Mouse (Mus musculus): Measurements from ENCODE around the gene Chst15.

Chst15 gene

DNA sequence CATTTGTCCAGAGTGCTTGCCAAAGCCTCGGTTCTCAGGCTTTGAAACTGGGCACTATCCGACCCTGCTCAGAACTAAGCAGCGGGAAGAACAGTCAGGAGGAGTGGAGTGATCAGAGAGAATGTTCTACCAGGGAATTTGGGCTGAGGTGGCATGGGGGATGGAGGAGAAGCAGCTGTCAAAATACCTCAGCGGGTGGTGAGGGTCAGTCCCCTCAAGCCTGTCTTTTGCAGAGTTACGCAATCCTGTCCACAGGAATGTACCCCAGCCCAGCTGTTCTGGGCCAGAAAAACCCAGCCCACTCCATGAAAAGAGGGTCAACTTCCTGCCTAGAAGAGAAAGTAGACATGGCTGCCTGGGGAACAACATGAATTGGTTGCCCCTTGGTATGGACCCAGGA, 56.4 kb downstream of the Chst15 start:
- DNase-seq: no peak

DNA sequence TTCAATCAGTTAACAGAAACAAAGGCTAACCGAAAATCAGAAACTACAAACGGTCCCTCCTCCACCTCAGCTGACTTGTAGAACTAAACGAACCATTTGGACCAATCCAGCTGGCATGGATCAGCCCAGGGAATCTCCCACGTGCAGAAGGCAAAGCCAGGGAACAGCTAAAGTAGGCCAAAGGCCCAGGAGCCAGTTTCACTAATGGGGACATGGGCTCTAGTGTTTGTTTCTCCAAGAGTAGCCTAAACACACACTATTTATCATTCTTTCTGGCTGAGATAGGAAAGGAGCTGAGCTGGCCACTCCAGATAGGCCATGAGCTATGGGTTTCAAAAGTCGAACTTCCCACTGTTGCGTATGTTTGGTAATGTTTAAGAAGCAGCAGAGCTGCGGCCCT, 58.2 kb downstream of the Chst15 start:
- peak; percentile 48 for DNase-seq

DNA sequence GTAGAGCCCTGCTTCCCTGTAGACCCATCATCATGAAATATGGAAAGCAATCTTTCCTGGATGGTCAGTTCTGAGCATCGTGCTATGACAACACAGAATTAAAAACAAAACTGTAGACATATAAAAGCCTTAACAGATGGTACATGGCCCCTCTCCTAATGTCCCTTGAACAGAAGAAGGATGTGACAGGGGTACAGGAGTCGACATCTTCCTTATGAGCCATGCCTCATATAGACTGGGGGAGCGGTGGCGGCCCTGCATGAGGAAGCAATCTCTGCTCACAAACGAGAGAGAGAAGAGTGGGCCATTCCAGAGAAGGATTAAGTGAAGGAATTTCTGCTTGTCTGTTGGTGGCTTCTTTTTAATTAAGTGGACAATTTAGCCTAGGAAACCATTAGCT, 58.8 kb downstream of the Chst15 start:
- no peak for DNase-seq

DNA sequence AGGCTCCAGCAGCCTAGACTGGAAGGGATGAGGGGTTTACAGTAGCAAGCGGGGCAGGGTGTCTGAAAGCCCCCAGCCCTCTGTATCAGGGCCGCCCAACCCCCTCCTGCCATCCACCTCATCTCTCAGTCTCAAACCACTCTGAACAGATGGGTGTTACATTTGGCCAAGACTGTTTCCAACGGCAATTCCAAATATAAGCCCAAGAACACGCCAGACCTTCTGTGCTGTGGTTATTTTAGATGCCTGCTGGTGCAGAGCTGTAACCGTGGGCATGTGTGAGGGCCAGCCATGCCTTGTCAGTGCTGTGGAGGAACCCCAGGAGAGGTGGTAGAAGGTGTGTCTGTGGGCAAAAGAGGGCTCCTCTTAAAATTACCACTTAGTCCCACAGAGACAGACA, 63.5 kb downstream of the Chst15 start:
- DNase-seq: no peak

DNA sequence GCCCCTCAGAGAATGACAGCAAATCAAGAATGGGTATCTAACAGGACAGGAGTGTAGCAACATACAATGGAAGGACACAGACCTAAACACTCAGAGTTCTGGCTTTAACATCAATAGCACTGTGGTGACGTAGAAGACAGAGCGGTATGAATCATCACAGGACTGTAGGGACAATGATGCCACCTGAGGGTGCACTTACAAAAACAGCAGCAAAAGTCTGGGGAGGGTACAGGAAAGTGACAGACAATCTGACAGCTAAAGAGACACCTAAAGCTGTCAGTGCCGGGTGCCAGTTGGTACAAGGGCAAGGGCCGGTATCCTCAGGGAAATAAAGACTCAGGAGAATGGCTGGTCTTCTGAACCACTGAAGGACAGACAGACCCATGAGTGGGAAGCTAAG, 64.0 kb downstream of the Chst15 start:
- DNase-seq: no peak

DNA sequence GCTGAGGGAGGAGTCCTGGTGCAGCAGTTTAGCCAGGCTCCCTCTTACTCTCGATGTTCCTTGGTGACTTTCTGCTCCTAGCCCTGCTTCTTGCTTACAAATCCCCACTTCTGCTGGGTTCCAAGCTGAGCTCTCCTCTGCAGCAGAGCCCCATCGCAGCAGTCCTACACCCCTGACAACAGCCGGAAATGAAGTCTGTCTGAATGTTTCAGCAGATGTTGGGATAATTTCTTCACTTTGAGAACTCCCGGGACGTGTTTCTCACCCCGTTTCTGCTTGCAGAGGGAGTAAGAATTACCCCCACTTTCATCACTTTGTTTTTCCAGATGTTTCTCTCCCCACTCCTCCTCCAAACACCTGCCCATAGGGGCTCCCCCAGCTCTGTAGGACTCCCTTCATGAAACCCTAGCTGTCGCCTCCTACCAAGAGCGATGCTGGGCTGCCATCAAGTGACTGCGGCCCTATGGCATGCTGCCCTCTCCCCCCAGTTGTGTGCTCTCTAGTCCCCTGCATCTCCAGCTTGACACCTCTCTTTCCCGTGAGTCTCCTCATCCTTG, 67.4 kb downstream of the Chst15 start:
- no peak for DNase-seq

DNA sequence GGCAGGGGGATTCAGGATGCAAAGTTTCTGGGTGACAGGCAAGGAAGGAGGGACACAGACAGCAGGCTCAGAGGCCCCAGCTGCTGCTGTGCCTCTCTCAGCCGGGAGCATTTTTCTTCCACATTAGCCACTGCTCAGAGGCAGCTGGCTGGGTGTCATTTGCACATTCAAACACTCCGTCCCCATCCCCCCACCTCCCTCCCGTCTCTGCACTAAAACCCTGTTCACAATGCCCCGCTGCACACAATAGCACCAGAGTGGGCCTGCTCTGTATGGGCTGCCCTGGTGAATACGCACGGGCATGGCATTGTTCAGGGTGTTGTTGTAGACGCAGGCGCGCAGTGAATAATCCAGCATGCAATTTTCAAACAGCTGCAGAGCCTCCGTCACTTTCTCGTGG, 69.5 kb downstream of the Chst15 start:
- DNase-seq: no peak

DNA sequence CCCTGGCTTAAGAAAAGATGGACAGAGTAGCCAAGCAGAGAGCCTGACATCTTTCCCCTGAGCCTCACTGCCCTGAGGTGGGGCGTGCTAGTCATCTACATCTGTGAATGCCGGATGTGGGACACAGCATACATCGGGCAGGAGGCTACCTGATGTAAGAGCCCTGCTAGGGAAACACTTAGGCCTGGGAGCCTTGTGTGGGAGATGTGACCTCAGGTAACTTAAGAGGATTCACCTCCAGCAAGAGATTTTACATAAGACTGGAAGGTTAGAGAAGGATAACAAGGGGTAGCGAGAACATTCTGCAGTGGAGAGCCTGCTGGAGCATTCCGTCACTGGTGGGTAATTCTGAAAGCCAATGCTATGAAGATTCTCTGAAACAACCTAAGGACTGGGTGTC, 69.9 kb downstream of the Chst15 start:
- no peak for DNase-seq

DNA sequence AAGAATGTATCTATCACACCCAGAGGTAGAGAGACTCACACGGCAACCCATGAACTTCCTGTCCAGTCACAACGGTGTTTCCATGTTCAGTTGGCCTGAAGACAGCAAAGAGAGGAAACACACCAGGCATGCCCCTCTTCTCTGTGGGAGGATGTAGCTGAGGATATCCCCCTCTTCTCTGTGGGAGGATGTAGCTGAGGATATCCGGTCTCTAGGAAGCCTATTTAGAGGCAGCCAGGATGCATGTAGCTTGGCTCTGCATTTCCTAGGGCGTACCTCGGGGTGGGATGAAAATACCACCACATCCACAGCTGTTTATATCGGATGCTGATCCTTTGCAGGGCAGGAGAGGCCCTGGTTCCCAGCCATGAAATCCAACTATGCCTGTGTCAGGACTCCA, 71.3 kb downstream of the Chst15 start:
- peak; percentile 64 for DNase-seq

DNA sequence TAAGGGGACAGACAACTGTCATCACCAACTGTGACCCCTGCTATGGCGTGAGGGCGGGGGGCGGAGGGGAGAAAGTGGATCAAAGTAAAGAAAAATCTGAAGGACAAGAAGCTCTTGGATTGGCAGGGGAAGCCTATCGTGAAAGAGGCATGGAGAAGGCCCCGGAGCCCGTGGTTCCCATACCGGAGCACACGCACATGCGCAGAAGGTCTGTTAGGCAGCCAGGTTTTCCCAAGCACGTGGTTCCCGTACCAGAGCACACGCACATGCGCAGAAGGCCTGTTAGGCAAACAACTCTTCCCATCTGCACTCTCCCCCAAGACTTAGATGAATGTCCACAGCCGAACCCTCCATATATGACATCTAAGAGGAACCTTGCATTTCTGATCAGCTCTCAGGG, 72.4 kb downstream of the Chst15 start:
- no peak for DNase-seq

DNA sequence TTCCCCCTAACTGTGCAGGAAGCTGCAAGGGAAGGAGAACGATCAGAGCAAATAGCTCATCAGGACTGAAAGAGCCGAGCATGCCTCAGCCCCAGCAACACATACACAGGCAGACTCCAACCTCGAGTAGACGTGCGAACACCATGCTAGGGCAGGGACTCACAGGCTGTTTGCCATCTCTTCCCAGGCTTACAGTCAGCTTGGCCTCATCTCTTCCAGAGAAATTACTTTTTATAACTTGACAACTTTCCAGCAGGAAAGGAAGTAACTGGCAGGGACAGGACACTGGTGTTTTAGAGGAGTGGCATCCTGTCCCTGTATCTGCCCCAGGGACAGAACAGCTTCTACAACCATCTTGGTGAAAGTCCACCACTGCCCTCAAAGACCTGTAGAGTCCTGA, 73.8 kb downstream of the Chst15 start:
- DNase-seq: no peak

DNA sequence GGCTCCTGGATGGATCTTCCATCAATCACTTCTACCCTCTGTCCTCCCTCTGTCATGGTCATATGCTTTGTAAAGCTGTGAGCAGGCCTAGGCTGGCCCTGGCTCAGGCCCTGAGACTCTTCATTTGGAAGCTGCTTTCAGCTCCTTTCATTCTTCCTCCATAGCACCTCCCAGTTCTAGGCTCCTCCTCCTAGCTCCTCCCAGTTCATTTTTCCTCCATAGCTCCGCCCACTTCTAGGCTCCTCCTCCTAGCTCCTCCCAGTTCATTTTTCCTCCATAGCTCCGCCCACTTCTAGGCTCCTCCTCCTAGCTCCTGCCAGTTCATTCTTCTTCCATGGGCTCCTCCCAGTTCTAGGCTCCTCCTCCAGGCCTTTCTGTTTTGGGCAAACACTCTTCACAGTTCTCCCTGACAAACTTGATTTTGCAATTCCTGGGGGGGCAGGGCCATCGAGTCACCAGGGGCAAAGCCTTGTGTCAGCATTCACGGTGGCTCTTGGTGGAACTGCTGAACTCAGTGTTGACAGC, 74.3 kb downstream of the Chst15 start:
- DNase-seq: peak; percentile 38

DNA sequence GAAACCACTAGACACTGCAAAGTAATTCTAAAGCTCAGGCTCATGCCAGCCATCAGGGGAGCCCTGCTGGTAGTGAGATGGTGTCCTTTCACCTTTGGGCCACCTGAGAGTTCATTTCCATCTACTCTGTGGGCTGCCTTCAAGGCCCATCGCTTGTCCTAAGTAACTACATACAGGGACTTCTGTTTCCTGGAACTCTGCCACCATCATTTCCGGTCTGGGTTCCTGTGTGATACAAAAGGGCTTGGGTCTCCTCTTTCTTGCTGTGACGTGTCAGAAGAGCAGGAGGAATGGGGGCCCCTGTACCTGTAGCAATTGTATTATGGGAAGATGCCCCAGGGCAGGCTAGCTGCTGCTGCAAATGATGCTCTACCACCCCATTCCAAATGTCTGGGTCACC, 78.1 kb downstream of the Chst15 start:
- no peak for DNase-seq

DNA sequence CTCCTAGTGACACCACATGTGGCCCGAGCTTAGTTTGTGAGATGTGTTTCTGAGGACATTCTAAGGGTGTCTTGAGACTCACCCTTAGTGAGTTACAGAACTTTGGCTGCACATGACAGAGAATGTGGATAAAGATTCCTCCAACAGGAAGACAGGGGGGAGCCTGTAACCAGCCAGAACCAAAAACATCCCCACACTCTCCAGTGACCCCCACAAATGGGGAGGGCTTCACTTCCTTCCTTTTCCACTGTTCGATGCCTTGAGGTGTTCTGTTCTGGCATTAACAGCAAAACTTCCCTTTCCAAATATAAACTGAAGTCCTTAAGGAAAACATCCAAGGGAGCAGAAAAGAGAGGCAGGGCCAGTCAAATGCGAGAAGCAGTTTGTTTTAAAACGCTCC, 79.8 kb downstream of the Chst15 start:
- DNase-seq: peak; percentile 69

DNA sequence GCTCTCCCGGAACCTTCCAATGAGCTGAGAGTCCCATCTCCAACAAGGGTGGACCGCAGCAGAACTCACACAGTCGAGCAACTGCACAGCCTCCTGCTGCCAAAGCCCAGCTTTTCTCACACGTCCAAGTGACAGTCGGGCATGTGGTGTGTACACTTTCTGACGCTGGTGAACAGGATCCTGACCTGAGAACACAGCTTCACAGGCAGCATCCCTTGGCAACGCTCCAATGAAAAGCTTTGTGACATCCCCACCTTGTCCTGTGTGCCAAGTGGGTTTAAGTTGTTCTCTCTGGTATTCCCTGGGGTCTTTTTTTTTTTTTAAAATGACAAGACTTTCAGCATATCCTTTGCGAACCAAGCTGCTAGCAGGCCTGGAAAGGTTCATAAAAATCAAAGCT, 80.2 kb downstream of the Chst15 start:
- peak; percentile 59 for DNase-seq

DNA sequence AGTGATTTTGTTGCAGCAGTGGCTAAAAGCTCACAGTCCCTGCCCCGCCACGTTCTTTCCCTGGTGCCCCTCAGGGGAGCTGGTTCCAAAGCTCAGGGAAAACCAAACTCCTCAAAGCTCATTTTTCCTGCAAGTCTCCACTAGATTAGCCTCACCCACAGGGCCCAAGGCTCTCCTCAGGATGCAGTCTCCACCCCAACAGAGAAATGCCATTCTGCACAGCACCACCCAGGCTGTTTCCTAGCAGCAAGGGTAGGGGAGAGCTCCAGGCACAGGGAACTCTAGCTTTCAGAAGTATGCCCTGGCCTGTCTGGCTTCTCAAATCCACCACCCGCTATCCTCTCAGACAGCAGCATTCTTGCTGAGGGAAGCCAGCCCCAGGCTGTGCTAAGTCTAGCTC, 82.8 kb downstream of the Chst15 start:
- DNase-seq: no peak

DNA sequence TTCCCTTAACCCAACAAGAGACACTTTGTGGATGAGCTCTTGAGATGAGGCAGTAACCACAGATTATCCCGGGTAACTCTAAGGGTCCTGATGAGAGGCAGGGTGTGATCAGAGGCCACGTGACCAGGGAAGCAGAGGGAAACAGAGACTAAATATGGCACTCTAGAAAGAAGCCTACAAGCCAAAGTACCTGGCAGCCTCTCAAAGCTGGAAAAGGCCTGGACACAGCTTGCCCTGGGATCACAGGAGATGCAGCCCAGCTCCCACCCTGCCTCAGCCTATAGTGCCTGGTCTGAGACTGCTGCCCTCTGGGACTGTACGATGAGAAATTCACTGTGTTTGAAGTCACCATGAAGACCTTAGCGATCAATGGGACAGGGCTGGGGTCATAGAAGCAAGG, 83.3 kb downstream of the Chst15 start:
- DNase-seq: no peak

DNA sequence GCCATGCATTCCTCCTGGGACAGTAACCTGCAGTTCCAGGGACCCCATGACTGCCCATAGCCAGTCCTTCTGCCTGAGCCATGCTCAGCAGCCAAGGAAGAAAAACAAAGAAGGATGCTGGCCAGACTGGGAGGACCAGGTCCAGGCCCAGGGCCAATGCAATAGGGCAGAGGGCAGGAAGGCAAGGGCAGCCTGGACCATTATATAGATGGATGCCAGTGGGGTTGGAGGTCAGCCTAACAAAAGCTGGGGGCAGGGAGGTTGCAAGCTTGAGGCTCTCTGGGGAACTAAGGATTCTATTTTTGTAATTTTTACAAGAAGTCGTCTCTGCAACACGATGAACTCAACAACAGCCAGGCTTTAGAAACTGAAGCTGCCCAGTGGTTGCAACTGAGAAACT, 84.1 kb downstream of the Chst15 start:
- DNase-seq: peak; percentile 67

DNA sequence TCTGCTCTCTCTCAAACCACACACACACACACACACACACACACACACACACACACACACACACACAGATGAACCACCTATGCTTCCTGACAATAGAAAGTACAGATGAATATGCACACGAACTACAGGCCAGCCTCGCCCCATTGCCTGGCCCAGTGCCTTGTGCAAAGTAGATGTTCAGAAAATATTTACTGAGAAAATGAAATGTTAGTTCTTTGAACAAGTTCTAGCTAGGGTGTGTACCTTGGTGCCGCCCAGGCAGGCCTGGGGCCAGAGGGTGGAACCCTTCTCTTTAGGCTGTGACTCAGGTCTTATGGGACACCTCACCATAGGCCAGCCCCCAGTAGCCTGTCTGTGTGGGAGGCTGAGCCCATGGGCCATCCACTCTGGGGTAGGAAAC, 85.6 kb downstream of the Chst15 start:
- no peak for DNase-seq

DNA sequence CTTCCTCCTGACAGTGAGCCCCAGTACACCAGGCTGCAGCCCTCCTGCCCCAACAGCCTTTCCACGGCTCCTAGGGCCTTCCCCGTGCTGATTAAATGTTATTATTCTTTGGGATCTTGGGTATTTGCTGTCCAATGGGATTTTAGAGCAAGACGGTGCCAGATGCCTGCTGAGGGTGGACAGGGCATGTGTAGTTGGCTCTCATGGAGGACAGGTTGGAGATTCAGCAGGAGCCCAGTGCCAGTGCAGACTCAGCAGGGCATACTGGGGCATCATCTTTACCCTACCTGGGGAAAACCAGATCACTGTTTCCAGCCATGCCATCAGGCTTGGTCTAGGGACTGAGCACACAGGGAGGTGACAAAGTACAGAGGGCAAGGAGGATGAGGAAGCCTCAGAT, 86.1 kb downstream of the Chst15 start:
- no peak for DNase-seq

DNA sequence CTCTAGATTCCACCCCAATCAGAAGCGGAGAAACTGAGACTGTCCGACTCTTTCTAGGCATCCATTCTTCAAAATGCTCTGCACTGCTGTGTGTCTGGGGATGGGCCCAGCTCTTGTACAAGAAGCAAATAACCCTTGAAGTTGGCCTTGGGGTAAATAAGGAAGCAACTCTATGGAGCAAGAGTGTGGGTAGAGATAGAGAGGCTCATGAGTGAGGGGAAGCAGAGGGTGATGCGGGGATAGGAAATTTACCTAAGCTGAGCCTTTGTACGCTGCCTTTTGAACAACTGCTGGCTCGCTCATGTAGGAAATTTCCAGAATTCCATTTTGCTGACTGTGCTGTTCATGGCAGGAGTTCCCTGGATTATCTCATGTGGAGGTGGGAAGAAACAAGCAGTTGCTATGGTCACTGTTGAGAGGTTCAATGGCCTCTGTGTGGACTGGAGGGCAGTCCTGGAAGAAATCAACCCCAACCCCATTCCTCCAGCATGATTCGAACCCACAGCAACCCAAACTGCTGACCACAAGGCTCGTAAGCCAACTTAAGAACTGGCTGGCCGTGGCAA, 89.9 kb downstream of the Chst15 start:
- DNase-seq: no peak

DNA sequence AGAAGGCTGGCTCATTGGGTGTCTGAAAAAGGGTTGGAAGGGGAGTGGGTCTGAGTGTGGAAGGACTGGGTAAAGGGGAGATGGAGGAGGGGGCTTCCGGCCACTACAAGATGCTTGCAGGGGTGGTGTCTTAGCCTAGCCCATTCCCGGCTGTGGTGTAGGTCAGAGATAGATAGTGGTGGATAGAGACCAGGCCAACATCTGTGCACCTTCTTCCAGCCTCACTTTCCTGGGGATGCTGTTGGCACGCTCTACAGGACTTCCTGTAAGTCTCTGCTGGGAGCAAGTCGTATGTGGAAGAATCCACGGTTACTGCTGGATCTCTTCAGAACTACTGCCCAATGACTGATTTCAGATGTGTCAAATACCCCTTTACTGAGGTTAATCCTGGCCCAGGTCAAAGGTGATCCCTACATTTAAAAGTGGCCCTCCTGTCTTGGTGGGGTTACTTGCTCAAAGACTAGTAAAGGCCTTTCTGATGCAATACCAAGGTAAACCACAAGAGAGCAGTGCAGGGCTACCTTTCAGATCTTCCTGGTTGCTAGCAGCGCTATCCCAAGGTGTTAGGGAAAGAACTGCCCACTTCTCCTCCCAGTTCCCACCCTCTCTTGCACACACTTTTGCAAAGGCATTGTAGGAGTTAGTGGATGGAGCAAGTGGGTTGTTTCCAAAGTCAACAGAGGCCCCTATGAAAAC, 90.5 kb downstream of the Chst15 start:
- DNase-seq: peak; percentile 91

DNA sequence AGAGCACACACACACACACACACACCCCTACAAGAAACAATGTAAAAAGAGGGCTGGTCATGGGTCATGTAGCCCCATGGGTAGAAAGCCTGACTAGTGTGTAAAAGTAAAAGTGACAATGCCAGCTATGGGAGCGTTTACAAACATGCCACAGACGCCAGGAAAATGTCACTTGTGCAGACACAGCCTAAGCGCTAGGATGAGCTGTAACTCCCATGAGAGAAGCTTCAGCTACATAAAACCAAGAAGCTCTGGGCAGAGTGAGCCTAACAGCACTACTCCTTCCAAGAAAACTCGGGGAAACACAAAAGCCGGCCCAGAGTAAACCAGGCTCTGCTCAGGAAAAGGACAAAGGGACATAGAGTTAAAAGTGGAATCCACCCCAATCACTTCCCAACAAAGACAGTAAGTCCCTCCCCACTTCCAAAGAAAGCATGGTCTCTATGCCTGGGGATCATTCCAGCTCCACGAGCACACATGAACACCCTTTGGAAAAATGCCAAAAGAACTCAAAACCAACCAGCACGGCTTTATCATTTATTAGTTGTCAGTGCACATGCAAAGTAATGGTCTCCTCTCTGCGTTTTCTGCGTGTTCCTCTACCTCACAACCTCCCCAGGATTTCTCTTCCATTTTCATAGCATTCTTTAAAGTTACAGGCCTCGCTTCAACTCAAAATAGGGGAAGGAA, 93.4 kb downstream of the Chst15 start:
- DNase-seq: no peak

DNA sequence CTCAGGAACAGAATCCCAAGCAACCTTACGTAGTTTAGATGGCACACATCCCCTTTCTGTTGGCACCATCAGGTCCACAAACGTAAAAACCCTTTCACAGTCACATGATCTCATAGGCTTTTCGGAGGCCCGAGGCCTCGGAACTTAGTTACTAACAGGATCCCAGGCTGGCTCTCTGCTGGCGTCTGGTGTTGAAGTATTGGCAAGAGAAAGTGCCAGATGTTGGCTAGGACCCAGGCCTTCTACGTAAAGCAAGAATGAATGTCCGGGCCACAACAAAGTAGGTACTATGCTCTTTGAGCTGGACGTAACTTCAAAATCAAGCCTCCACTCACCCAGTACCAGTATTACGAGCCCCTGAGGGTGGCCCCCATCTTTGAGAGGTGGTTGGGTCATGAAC, 103.0 kb downstream of the Chst15 start:
- no peak for DNase-seq

Data from kidney, postnatal 14 days (tissue).